Mouse (Mus musculus): Measurements from ENCODE around the gene Usp19. TPM values are rescaled to one million over a fixed set of nuclear protein-coding genes. Genes with fewer than 3 reads are reported as not detected.

Usp19 gene
- total and polyA plus RNA-seq, 3 experiments = 44.7 to 197 (median 87.7) TPM

DNA sequence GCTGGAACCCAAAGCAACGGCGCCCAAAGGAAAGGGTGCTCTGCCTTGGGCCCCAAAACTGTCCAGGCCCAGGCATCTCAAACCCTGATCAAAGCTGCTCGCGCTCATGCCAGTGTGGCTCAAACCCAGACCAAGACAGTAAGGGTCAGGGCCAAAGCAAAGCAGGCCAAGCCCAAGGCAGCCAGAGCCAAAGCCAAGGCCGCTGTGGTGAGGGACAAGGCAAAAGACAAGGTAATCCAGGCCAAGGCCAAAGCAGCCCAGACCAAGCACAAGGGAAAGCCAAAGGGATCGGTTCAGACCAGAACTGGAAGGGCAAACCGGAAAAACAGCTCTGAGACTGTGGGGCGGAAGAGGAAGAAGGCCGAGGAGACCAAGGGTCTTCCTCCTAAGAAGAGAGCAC is 26.7 kb upstream of the Usp19 start:
- DNase-seq (ENCODE audit: low spot score) (no peak), ATAC-seq (ENCODE audit: extremely low read depth, insufficient number of reproducible peaks, low FRiP score, poor library complexity, severe bottlenecking) (no peak)
- H3K36me3 ChIP-seq (replicated peaks) = peaks cover 57% of the 10 kb centered on the region
- H3K9me3 ChIP-seq (replicated peaks) = no peaks in the 10 kb centered on the region
- no peak overlapping the region for H3K4me3 ChIP-seq (ENCODE audit: low read depth, low read length)
- no peaks in the 10 kb centered on the region for H3K27me3 ChIP-seq (ENCODE audit: insufficient read depth, low read length)
- H3K4me1 ChIP-seq (ENCODE audit: insufficient read depth, low read depth, low read length) = peaks cover 41% of the 10 kb centered on the region
- TF ChIP-seq GATA2 (IDR thresholded peaks at IDR 0.05; ENCODE audit: borderline replicate concordance, low read depth, low read length) = no peak
- TF ChIP-seq GATA1 (IDR thresholded peaks at IDR 0.05; ENCODE audit: borderline replicate concordance, low read length) = no peak
- TF ChIP-seq TAL1 (conservative IDR thresholded peaks at IDR 0.05; ENCODE audit: low read depth, low read length) = no peak
- no peak for TF ChIP-seq CTCF (IDR thresholded peaks at IDR 0.05; ENCODE audit: low read depth, low read length)
- no peak for TF ChIP-seq POLR2AphosphoS5 (IDR thresholded peaks at IDR 0.05; ENCODE audit: insufficient replicate concordance, low read depth, low read length)

DNA sequence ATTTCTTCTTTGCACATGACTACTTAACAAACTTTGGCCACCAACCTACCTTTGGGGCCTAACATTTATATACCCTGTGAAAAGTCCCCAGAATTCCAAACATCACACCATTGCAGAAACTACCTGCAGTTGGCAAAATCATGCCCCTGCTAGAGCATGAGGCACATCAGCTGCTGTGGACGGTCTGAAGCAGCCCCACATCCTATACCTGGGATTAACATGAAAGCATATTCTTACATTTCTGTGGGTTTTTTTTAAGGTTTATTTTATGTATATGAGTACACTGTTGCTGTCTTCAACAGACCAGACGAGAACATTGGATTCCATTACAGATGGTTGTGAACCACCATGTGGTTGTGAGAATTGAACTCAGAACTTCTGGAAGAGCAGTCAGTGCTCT is 24.2 kb upstream of the Usp19 start:
- Histone ChIP-seq H3K27me3 (ENCODE audit: insufficient read depth, low read length) (no peaks in the 10 kb centered on the region; the same call in 1 of the 2 replicates), H3K4me1 (ENCODE audit: insufficient read depth, low read depth, low read length) (peaks cover 25% of the 10 kb centered on the region), H3K36me3 (replicated peaks) (peaks cover 55% of the 10 kb centered on the region), H3K9me3 (replicated peaks) (no peaks in the 10 kb centered on the region), H3K4me3 (ENCODE audit: low read depth, low read length) (no peak overlapping the region)
- ATAC-seq (ENCODE audit: extremely low read depth, insufficient number of reproducible peaks, low FRiP score, poor library complexity, severe bottlenecking) = no peak
- DNase-seq (ENCODE audit: low spot score) = no peak
- no peak for TF ChIP-seq GATA1 (IDR thresholded peaks at IDR 0.05; ENCODE audit: borderline replicate concordance, low read length)
- no peak for TF ChIP-seq TAL1 (conservative IDR thresholded peaks at IDR 0.05; ENCODE audit: low read depth, low read length)
- no peak for TF ChIP-seq GATA2 (IDR thresholded peaks at IDR 0.05; ENCODE audit: borderline replicate concordance, low read depth, low read length)

DNA sequence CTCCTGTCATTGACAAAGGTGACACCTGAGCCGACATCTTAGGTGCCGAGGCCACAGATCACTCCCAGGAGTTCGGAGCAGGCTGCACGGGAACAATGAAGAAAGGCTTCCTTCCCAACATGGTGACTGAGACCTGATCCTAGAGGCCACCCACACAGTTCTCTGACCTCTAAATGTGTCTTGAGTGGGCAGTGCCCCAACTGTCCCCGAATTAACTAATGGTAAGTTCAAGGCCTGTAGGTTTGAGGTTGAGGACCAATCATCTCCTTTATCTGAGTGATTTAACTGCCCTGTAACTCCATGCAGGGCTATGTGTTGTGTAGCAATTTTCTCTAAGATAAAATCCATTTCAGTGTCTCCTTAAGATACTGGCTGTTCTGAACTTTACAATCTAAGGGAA is 21.0 kb upstream of the Usp19 start:
- no peak for DNase-seq (ENCODE audit: low spot score)
- TF ChIP-seq CTCF (IDR thresholded peaks at IDR 0.05; ENCODE audit: low read depth, low read length) (no peak), GATA1 (IDR thresholded peaks at IDR 0.05; ENCODE audit: borderline replicate concordance, low read length) (no peak), POLR2AphosphoS5 (IDR thresholded peaks at IDR 0.05; ENCODE audit: insufficient replicate concordance, low read depth, low read length) (no peak), TAL1 (conservative IDR thresholded peaks at IDR 0.05; ENCODE audit: low read depth, low read length) (no peak), GATA2 (IDR thresholded peaks at IDR 0.05; ENCODE audit: borderline replicate concordance, low read depth, low read length) (no peak)
- no peak for ATAC-seq (ENCODE audit: extremely low read depth, insufficient number of reproducible peaks, low FRiP score, poor library complexity, severe bottlenecking)
- H3K27me3 ChIP-seq (ENCODE audit: insufficient read depth, low read length) = peaks cover 4% of the 10 kb centered on the region
- peaks cover 23% of the 10 kb centered on the region for H3K36me3 ChIP-seq (replicated peaks)
- H3K9me3 ChIP-seq (replicated peaks) = no peaks in the 10 kb centered on the region
- no peak overlapping the region for H3K4me3 ChIP-seq (ENCODE audit: low read depth, low read length)
- H3K4me1 ChIP-seq (ENCODE audit: insufficient read depth, low read depth, low read length) = no peaks in the 10 kb centered on the region

DNA sequence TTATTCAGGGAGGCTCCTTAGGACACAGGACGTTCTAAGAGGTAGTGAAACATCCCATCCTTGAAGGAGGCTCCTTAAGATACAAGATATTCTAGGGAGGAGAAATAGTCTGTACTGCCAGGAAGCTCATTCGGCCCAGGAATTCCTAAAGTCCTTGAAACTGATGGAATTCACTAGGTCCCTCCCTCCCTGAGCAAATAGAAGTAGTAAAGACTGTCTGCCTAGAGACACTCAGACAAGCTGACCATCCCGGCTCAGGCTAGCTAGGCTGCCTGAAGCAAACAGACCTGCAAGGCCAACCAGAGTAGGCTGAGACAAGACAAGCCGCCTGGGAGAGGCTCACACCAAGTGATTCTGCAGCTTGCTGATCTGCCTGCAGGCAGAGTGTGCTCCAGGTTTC is 20.6 kb upstream of the Usp19 start:
- Histone ChIP-seq H3K27me3 (ENCODE audit: insufficient read depth, low read length) (peaks cover 5% of the 10 kb centered on the region), H3K4me1 (ENCODE audit: insufficient read depth, low read depth, low read length) (no peaks in the 10 kb centered on the region), H3K36me3 (replicated peaks) (peaks cover 19% of the 10 kb centered on the region), H3K9me3 (replicated peaks) (no peaks in the 10 kb centered on the region), H3K4me3 (ENCODE audit: low read depth, low read length) (no peak overlapping the region)
- ATAC-seq (ENCODE audit: extremely low read depth, insufficient number of reproducible peaks, low FRiP score, poor library complexity, severe bottlenecking) = no peak
- TF ChIP-seq TAL1 (conservative IDR thresholded peaks at IDR 0.05; ENCODE audit: low read depth, low read length) (no peak), GATA2 (IDR thresholded peaks at IDR 0.05; ENCODE audit: borderline replicate concordance, low read depth, low read length) (no peak), POLR2AphosphoS5 (IDR thresholded peaks at IDR 0.05; ENCODE audit: insufficient replicate concordance, low read depth, low read length) (no peak), CTCF (IDR thresholded peaks at IDR 0.05; ENCODE audit: low read depth, low read length) (no peak), GATA1 (IDR thresholded peaks at IDR 0.05; ENCODE audit: borderline replicate concordance, low read length) (no peak)
- no peak for DNase-seq (ENCODE audit: low spot score)

DNA sequence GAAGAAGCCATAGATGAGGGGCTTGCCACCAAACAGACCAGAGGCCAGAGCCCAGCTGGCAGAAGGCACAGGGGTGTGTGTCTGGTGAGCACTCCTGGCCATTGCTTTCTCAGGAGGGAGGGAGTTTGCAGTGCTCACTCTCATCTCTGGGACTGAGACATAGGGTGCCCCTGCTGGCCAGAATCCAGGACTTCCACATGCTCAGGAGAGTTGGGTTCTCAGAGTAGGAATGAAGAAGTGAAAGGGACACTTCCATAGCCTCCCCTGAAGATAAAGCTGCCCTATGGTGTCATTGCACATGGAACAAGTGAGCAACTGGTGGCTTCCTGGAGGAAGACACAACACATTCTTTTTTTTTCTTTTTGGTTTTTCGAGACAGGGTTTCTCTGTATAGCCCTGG is 15.9 kb upstream of the Usp19 start:
- no peak for ATAC-seq (ENCODE audit: extremely low read depth, insufficient number of reproducible peaks, low FRiP score, poor library complexity, severe bottlenecking)
- TF ChIP-seq CTCF (IDR thresholded peaks at IDR 0.05; ENCODE audit: low read depth, low read length) (no peak), POLR2AphosphoS5 (IDR thresholded peaks at IDR 0.05; ENCODE audit: insufficient replicate concordance, low read depth, low read length) (no peak), GATA1 (IDR thresholded peaks at IDR 0.05; ENCODE audit: borderline replicate concordance, low read length) (no peak), TAL1 (conservative IDR thresholded peaks at IDR 0.05; ENCODE audit: low read depth, low read length) (no peak), GATA2 (IDR thresholded peaks at IDR 0.05; ENCODE audit: borderline replicate concordance, low read depth, low read length) (no peak)
- peaks cover 32% of the 10 kb centered on the region for H3K27me3 ChIP-seq (ENCODE audit: insufficient read depth, low read length)
- no peak for DNase-seq (ENCODE audit: low spot score)
- no peaks in the 10 kb centered on the region for H3K36me3 ChIP-seq (replicated peaks)
- peaks cover 10% of the 10 kb centered on the region for H3K4me1 ChIP-seq (ENCODE audit: insufficient read depth, low read depth, low read length)
- H3K4me3 ChIP-seq (ENCODE audit: low read depth, low read length) = no peak overlapping the region
- H3K9me3 ChIP-seq (replicated peaks) = no peaks in the 10 kb centered on the region

DNA sequence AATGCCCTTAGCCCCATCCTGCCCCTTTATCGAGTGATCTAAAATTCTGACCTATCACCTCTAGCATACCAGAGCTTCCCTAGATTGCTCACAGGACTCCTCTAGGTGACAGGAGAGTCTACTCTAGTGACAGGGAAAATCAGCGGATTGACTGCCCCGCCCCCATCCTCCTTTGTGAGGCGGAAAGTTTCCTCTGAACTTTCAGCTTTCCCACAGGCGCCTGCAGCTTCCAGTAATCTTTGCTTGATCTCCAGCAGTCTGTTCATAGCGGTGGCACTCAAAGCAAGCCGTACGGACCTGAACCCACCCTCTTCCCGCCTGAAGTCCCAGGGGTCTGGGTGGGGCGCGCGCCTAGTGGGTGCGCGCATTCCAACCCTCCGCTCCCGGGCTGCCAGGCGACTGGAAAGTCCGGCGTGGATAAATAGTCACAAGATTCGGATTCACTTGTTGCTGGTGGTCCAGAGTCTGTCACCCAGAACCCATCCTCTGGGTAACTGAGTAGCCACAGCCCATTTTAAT is 11.7 kb upstream of the Usp19 start:
- H3K36me3 ChIP-seq (replicated peaks) = no peaks in the 10 kb centered on the region
- no peak for ATAC-seq (ENCODE audit: extremely low read depth, insufficient number of reproducible peaks, low FRiP score, poor library complexity, severe bottlenecking)
- TF ChIP-seq TAL1 (conservative IDR thresholded peaks at IDR 0.05; ENCODE audit: low read depth, low read length) = no peak
- TF ChIP-seq GATA2 (IDR thresholded peaks at IDR 0.05; ENCODE audit: borderline replicate concordance, low read depth, low read length) = no peak
- TF ChIP-seq GATA1 (IDR thresholded peaks at IDR 0.05; ENCODE audit: borderline replicate concordance, low read length) = no peak
- no peak for TF ChIP-seq POLR2AphosphoS5 (IDR thresholded peaks at IDR 0.05; ENCODE audit: insufficient replicate concordance, low read depth, low read length)
- TF ChIP-seq CTCF (IDR thresholded peaks at IDR 0.05; ENCODE audit: low read depth, low read length) = no peak
- H3K27me3 ChIP-seq (ENCODE audit: insufficient read depth, low read length) = peaks cover 70% of the 10 kb centered on the region
- no peak for DNase-seq (ENCODE audit: low spot score)
- no peaks in the 10 kb centered on the region for H3K9me3 ChIP-seq (replicated peaks)
- H3K4me3 ChIP-seq (ENCODE audit: low read depth, low read length) = peak overlapping the region; percentile 44; the same call in 1 of the 2 replicates
- H3K4me1 ChIP-seq (ENCODE audit: insufficient read depth, low read depth, low read length) = peaks cover 19% of the 10 kb centered on the region

All from G1E (cell line).